Mouse (Mus musculus) liver, adult (tissue): ENCODE measurements around the gene Cbll1.

Experiments
- GATA4 ChIP-seq: IDR thresholded peaks from 2 replicates; pipeline ENCODE4 v1.6.1; 2014; ENCODE audit warnings: mild to moderate bottlenecking, low read length; ENCODE audit not compliant: insufficient replicate concordance

The Cbll1 gene

GRCm38 (mm10) chr12:31499314-31500131 is at the start of gene Cbll1:
Gene Cbll1, minus strand, starts transcription at chr12:31499616.
- no peak; the same call in 1 of the 2 replicates for TF ChIP-seq GATA4

DNA sequence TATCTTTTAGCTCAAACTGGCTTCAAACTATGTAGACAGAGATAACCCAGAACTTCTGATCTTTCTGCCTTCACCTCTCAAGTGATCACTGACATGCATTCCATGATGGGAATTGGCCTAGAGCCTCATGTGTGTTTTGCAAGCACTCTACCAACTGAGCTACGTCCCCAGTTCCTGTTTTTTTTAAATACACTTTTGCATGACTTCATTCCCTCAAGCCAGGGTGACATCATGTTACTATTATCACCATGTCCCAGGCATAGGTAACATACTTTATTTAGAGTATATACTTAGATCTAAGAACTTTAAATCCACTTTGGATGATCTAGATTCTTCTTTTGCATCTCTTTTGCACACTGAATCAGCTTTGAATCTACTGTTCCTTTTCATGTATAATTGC is 46.6 kb upstream of the Cbll1 start:
- TF ChIP-seq GATA4: no peak

DNA sequence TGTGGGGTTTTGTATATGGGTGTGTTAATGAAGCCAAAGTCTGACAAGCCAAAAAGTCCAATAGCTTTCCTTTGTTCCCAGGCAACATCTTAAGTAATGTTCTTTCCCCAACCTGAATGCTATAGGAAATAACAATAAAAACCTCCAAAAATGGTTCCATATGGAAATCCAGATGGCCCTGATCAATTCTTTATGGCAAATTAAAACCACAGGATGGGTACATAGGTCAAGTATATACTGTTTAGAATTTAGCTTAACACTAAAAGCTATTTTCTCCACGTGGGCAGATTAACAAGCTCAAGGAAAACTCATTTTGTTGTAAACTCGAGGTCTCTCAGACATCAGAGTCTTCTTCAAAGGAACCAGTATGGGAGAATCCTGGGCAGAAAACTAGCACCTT is 45.8 kb upstream of the Cbll1 start:
- TF ChIP-seq GATA4: no peak

- TF ChIP-seq GATA4: no peak
Observed at GRCm38 (mm10) chr12:31541541-31541940, 42.1 kb upstream of the Cbll1 start.

- TF ChIP-seq GATA4: no peak
Observed at GRCm38 (mm10) chr12:31539783-31540182, 40.4 kb upstream of the Cbll1 start.

DNA sequence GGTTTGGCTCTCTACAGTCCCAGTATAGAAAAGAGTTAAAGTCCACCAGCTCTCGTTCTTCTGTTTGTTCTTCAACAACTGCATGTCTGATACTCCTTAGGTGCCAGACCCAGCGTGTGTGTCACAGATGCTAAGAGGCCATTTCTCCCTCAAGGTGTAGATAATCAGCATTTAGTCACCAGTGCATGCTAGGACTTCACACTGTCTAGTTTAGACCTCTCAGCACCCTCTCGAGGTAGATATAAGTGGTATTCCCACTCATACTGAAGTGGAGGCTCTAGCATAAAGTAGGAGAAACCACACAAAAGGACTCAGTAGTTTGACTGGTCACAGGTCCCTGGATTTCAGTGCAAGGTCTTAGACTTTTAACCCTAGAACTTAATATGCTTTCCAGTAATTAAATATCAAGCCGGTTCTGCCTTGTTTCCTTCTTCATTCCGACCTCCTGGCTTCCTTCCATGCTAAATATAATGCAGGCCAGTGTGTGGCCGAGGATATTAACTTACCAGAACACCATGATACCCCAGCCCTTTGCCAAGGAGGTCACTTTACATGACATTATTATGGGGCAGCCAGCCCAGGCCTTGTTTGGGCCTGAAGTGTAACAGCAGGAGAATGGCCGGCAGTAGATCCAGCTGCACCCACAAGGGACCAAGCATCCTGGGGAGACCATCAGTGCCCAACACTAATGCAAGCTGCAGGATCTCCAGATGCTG is 38.3 kb upstream of the Cbll1 start:
- no peak for TF ChIP-seq GATA4

- TF ChIP-seq GATA4: no peak
Observed at GRCm38 (mm10) chr12:31534060-31534843, 34.8 kb upstream of the Cbll1 start.

DNA sequence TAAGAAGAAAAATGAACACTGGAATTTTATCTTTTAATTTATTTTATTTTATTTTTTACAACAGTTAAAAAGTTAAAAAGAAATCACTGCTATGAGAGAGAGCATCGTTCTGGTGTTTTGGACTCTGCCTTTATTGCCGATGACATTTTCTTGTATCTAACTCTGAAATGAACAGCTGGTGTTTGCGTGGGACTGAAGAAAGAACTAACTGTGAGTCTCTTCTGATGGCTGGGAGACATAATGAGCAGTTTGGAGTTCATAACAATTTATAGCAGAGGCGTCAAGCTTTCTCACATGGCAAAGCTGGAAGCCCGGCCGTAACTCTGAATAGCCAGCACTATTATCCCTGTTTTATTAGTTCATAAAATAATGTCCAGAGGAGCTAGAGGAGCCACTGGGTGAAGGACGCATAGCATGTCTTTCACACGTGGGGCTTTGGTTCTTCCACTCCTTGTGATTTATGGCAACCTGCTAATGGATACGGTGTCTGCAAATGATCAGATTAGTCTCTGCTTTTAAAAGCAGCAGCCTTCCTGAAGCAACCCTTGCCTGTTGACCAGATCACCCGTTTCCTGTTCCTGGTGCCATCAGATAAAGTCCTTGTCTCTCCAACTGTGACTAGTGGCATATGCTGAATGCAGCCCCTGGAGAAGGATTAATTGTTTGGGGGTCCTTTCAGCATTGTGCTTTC is 33.9 kb upstream of the Cbll1 start:
- TF ChIP-seq GATA4: no peak

DNA sequence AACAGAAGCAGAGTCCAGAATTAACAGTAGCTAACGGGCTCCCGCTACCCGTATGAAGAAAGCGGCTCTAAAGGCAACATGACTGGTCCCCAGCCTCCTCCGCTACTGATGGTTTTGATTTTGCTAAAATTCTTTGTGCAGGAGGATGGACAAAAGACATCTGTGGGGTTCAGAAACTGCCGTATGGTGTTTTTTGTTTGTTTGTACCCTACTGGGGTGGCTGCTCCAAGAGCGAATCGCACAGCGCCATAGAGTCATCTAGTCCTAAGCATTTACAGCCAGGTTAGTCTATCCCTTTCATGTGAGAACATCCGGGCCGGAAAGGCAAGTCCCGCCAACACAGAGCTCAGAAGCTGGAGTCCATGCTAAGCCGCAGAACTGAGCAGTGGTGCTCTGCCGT is 32.6 kb upstream of the Cbll1 start:
- TF ChIP-seq GATA4: no peak

DNA sequence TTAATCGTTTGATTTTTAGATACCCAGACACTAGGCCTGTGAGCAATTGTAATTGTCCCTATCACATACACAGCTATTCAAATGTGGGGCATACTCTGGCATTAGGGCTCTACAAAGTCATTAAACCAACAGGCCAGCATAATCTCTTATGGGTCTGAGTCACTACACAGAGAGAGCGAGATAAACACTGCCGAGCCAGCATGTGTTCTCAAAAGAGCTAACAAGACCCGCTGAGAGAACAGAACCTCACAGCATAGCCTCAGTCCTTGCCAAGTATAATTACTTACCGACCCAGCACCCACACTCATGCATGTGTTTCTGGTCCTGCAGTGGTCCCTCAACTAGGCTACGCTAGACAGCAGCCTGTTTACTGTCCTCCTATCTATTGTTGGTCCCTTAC is 28.0 kb upstream of the Cbll1 start:
- no peak for TF ChIP-seq GATA4

DNA sequence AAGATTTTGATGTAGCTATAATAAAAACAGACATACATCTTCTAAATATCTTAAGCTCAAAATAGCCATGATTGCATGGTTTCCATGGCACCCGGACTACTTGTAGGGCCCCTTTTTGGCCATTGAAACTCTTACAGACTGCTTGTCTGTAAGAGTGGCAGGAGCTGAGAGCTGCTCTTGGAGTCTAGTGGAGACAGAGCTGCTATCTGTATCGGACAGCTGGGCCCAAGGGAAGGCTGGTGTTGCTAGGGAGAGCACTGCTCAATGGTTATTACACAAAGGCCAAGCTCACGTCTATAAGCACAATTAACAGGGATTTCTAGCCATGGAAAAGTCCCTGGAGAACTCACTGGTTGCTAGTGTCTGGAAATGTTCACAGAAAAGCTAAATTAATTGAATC is 22.0 kb upstream of the Cbll1 start:
- no peak for TF ChIP-seq GATA4

- no peak for TF ChIP-seq GATA4
Observed at GRCm38 (mm10) chr12:31520119-31520518, 20.7 kb upstream of the Cbll1 start.

DNA sequence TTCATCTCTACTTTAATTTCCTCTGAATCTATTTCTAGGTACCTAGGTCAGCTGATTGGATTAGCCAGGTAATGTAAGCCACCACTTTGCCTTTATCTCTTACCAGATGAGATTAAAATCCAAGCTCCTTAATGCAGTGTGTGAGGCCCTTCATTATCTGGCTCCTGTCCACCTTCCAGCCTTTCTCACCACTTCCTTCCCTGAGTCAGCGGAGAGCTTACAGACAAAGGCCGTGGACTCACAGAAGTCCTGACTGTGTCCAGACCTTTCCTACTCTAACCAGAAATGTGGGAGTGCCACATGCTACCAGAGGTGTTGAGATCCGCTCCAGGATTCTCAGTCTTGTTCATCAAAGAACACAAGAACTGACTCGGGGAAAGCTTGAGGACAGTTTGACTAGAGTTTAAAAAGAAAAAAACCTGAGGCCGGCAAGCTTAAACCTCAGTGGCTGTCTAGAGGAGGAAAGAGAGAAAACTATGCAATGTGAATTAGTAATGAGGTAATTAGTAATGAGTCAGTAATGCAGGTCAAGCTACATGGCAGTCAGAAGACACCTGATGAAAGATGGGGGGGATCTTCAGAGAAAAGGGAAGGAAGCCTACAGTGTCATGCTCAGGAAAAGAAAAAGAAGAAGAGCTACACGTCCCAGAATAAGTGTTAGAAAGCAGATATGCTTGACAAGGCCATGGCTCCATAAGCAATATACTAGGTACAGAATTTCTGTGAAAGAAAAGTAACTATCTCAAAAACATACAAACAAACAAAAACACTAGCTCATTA is 14.5 kb upstream of the Cbll1 start:
- TF ChIP-seq GATA4: no peak

- TF ChIP-seq GATA4: no peak
Observed at GRCm38 (mm10) chr12:31512634-31513411, 13.4 kb upstream of the Cbll1 start.
